Mouse (Mus musculus) brown adipose tissue, adult 24 weeks (tissue): ENCODE measurements at regions not wholly inside any gene's neighbourhood (a gene's known extent, or its start where the extent isn't known, plus 50 kb on each side); places are given as distances from the start of the nearest gene placed in this dataset.

Experiments used
- H3K27ac ChIP-seq: fragments of 200-500 bp; replicated peaks from 2 replicates; pipeline ENCODE4 v1.5.1; 2012; ENCODE audit warnings: low read depth, mild to moderate bottlenecking, low read length
- H3K4me1 ChIP-seq: fragments of 200-500 bp; 2 replicates; pipeline ENCODE4 v1.6.1; 2012; ENCODE audit warnings: low read length, mixed read lengths; ENCODE audit not compliant: control insufficient read depth, insufficient read depth, insufficient read length
- H3K4me3 ChIP-seq: fragments of 200-500 bp; 2 replicates; pipeline ENCODE4 v1.5.1; 2012; ENCODE audit warnings: low read depth, mild to moderate bottlenecking, low read length, moderate library complexity; ENCODE audit not compliant: insufficient read depth

GRCm38 (mm10) chr13:107918478-107918877 lies 125.8 kb upstream of the Smim15 start:
- Histone ChIP-seq H3K27ac (no peak overlapping the region), H3K4me3 (no peak overlapping the region), H3K4me1 (no peaks in the 10 kb centered on the region; the same call in 1 of the 2 replicates)

GRCm38 (mm10) chr13:107918065-107918464 lies 126.2 kb upstream of the Smim15 start:
- Histone ChIP-seq H3K4me3 (no peak overlapping the region), H3K4me1 (no peaks in the 10 kb centered on the region), H3K27ac (no peak overlapping the region)

- H3K27ac ChIP-seq = no peak overlapping the region
- H3K4me3 ChIP-seq = no peak overlapping the region
- H3K4me1 ChIP-seq = no peaks in the 10 kb centered on the region
Observed at GRCm38 (mm10) chr13:107917564-107917963, 126.7 kb upstream of the Smim15 start.

- no peak overlapping the region for H3K4me3 ChIP-seq
- no peaks in the 10 kb centered on the region for H3K4me1 ChIP-seq
- no peak overlapping the region for H3K27ac ChIP-seq
Observed at GRCm38 (mm10) chr13:107910125-107910524, 134.1 kb upstream of the Smim15 start.

- Histone ChIP-seq H3K4me1 (no peaks in the 10 kb centered on the region), H3K4me3 (no peak overlapping the region), H3K27ac (no peak overlapping the region)
Observed at GRCm38 (mm10) chr13:107909343-107910067, 134.7 kb upstream of the Smim15 start.

- Histone ChIP-seq H3K27ac (no peak overlapping the region), H3K4me3 (no peak overlapping the region), H3K4me1 (0 out of 2 replicates have a peak, but pooled peaks cover 1% of the 10 kb centered on the region)
Observed at GRCm38 (mm10) chr13:107907966-107908365, 136.3 kb upstream of the Smim15 start.

- H3K4me3 ChIP-seq = no peak overlapping the region
- H3K4me1 ChIP-seq = 0 out of 2 replicates have a peak, but pooled peaks cover 3% of the 10 kb centered on the region
- no peak overlapping the region for H3K27ac ChIP-seq
Observed at GRCm38 (mm10) chr13:107904851-107905250, 139.4 kb upstream of the Smim15 start.

- Histone ChIP-seq H3K4me1 (0 out of 2 replicates have a peak, but pooled peaks cover 3% of the 10 kb centered on the region), H3K4me3 (no peak overlapping the region), H3K27ac (peak overlapping the region; percentile 69)
Observed at GRCm38 (mm10) chr13:107904051-107904740, 140.1 kb upstream of the Smim15 start.

- Histone ChIP-seq H3K4me1 (0 out of 2 replicates have a peak, but pooled peaks cover 3% of the 10 kb centered on the region), H3K27ac (peak overlapping the region; percentile 69), H3K4me3 (no peak overlapping the region)
Observed at GRCm38 (mm10) chr13:107903150-107903959, 140.9 kb upstream of the Smim15 start.

- no peak overlapping the region for H3K4me3 ChIP-seq
- H3K27ac ChIP-seq = peak overlapping the region; percentile 68
- H3K4me1 ChIP-seq = 0 out of 2 replicates have a peak, but pooled peaks cover 3% of the 10 kb centered on the region
Observed at GRCm38 (mm10) chr13:107902800-107903149, 141.5 kb upstream of the Smim15 start.

- Histone ChIP-seq H3K4me1 (0 out of 2 replicates have a peak, but pooled peaks cover 3% of the 10 kb centered on the region), H3K4me3 (no peak overlapping the region), H3K27ac (no peak overlapping the region)
Observed at GRCm38 (mm10) chr13:107899600-107900229, 144.5 kb upstream of the Smim15 start.

GRCm38 (mm10) chr13:107897646-107898045 lies 146.6 kb upstream of the Smim15 start:
- Histone ChIP-seq H3K27ac (no peak overlapping the region), H3K4me1 (no peaks in the 10 kb centered on the region), H3K4me3 (no peak overlapping the region)

- H3K27ac ChIP-seq = no peak overlapping the region
- no peaks in the 10 kb centered on the region for H3K4me1 ChIP-seq
- H3K4me3 ChIP-seq = no peak overlapping the region
Observed at GRCm38 (mm10) chr13:107897184-107897583, 147.1 kb upstream of the Smim15 start.

GRCm38 (mm10) chr13:107893581-107894183 lies 150.6 kb upstream of the Smim15 start:
- no peak overlapping the region for H3K4me3 ChIP-seq
- H3K27ac ChIP-seq = no peak overlapping the region
- H3K4me1 ChIP-seq = no peaks in the 10 kb centered on the region
